Mouse (Mus musculus) gastrocnemius, adult 8-10 months (tissue): ENCODE data around the gene Sbk3. TPM values are rescaled to one million over a fixed set of nuclear protein-coding genes. Genes with fewer than 3 reads are reported as not detected.

Experiments used
- DNase-seq, 2 experiments: peaks; one replicate each; pipeline ENCODE4 v3.0.0; 2022; ENCODE audit warnings: low spot score in 2 of 2
- total RNA-seq, 4 experiments: library from RNA; stranded (reverse); gene quantifications; 2 replicates each; pipeline ENCODE4 v1.2.4; 2022

The Sbk3 gene
- total RNA-seq, 4 experiments from 2014 or later, result 0.58 to 1.6 (median 1.1) TPM

GRCm38 (mm10) chr7:4993347-4993998 lies 22.5 kb upstream of the Sbk3 start:
- DNase-seq, result no peak

DNA sequence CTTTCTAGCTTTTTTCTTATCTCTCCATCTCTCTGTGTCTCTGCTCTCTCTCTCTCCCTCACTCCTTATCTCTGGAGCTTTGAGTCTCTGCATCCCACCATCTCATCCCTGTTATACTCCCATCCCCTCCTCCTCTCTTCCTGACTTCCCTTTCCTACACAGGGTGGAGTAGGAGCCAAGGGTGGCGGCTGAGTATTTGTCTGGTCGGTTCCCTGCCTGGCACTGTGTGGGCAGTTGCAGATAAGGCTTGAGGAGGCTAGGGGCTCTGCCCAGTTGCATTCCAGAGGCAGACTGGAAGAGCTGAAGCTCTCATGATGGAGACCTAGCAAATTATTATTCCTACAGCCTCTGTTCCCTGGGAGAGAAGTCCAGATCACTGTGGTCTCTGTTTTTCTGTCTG lies 17.3 kb upstream of the Sbk3 start:
- no peak for DNase-seq

DNA sequence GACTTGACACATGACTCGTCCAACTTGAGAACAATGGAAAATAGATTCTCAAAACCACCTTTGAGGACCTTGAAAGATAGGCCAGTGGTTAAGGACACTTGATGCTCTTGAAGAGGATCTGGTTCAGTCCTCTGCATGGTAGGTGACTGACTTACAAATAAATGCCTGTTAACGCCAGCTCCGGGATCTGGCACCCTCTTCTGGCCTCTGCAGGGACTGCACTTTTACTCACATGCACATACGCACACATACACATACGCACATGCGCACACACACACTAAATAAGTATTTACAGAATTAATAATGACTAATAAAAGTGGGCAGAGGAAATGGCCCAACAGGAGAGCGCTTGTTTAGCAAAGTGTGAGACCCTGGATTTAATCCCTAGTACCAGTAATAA lies 5.9 kb upstream of the Sbk3 start:
- DNase-seq, result no peak

DNA sequence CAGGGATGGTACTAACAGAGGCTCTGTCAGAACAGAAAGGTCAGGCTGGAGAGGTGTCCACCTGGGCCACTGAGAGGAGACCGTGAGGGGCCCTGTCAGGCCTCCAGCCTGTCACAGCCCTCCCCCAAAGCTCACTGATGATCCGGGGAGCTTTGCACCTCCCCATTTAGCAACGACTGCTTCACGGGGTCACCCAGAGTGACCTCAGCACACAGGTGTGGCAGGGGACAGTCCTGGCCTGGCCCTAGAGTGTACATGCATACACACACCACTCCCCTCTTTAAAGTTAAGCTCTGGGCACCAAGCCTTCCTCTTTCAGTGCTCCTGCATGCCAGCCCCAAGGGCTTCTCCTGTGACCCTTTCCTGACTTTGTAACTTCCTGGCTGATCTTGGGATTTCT lies 4.5 kb upstream of the Sbk3 start:
- no peak for DNase-seq

GRCm38 (mm10) chr7:4972321-4973047 lies 1.5 kb upstream of the Sbk3 start:
- DNase-seq, result peak; percentile 80 to 85

DNA sequence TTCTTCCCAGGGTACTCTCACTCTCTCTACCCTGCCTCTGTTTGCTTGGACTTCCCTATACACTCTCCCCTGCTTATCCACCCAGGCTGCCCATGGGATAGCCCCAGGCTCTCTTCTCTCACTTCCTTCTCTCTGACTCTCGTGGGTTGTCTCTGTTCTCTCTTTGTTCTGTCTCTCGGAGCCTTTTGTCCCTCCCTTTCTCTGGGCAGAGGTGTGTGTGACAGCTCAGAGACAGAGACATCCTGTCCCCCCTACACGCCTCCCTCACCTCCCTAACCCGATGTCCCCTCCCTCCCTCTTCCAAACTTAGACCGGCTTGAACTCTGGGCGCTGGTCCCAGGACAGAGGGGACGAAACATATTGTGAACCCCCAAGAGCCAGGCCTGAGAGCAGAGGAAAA lies 742 bp upstream of the Sbk3 start:
- no peak for DNase-seq

GRCm38 (mm10) chr7:4964988-4965387 lies 6.0 kb downstream of the Sbk3 start:
- no peak for DNase-seq

DNA sequence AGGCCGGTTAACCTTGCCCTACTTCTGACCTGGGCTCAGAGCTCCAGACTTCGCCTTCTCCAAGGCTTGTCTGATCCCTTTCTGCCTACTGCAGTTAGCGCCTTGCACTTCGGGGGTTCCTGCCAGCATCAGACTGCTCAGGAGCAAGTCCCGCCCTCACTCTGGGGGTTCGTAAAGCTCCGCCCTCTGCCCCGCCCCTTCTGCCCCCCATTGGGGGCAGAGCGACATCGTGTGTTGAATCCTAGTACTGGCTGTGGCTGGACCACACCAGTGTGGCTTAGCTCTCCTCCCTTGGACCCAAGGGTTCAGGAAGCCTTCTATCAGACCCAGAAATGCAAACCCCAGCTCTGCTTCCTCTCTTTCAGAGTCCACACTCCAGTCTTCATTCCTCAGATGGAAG lies 6.7 kb downstream of the Sbk3 start, which contains the start of gene Sbk2:
Gene Sbk2, minus strand, starts transcription at position 135 of the 400 bp plus-strand sequence.
- peak; percentile 84 to 85 for DNase-seq

- DNase-seq, result no peak
These were observed 7.4 kb downstream of the Sbk3 start for GRCm38 (mm10) chr7:4963527-4963926.

DNA sequence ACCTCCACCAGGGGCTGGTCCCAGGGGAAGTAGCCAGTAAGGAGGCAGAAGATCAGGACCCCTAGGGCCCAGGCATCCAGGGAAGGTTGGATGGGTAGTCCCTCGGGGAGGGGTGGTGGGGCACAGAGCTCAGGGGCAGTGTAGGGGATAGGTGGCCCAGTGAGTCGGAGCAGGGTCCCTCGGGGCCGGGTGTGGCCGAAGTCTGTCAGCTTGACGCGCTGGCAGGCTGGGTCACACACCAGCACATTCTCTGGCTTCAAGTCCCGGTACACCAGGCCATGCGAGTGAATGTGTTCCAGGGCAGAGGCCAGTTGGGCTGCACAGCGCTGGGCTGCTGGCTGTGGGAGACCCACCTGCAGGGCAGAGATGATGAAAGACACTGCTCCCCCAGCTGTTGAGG lies 13.6 kb downstream of the Sbk3 start:
- DNase-seq, result no peak

DNA sequence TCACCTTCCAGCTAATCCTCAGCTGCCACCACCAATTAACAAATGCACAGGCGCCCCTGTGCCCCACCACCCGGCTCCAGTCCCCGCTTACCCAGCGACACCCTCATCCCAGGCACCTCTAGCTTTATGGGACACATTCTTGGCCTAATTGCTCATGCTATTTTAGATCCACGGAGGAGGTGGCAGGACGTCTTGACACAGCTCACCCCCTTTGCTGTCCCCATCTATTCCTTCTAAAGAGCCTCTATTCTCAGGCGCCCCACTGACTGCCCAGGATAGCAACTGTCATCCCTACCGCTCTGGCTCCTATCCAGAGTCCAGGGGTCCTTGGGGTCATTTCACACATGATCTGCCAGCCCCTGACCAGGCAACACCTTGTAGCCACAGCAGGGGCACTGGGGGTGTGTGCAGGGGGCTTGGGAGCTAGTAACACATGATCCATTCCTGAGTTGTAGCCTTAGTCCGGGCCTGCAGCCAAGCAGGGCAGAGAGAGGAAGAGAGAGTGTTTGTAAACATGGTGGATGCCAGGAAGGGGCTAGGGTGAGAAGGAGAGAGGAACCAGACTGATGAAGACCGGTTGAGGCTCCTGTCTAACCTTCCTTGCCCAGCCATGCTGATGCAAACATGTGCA lies 17.0 kb downstream of the Sbk3 start:
- peak in 1 of 2 experiments; percentile 33 for DNase-seq

GRCm38 (mm10) chr7:4950561-4951342 lies 20.2 kb downstream of the Sbk3 start:
- no peak for DNase-seq

GRCm38 (mm10) chr7:4948386-4948785 lies 22.6 kb downstream of the Sbk3 start:
- no peak for DNase-seq

DNA sequence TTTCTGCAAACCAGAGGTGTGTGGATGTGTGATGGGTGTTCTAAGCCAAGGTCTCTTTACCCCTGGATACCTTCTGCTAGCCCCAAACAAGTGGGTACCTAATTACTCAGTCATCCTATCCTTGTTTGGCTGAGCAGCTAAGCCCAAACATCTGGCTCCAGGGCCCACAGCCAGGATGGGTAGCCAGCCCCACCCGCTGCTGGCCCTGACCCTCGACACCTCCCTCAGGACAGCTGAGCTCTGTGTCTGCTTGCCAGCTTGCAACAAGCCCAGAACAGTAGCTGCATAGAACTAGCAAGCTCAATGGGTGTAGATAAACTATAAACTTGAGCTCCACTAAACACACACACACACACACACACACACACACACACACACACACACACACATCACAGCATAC lies 23.1 kb downstream of the Sbk3 start:
- DNase-seq, result peak; percentile 75 to 85

DNA sequence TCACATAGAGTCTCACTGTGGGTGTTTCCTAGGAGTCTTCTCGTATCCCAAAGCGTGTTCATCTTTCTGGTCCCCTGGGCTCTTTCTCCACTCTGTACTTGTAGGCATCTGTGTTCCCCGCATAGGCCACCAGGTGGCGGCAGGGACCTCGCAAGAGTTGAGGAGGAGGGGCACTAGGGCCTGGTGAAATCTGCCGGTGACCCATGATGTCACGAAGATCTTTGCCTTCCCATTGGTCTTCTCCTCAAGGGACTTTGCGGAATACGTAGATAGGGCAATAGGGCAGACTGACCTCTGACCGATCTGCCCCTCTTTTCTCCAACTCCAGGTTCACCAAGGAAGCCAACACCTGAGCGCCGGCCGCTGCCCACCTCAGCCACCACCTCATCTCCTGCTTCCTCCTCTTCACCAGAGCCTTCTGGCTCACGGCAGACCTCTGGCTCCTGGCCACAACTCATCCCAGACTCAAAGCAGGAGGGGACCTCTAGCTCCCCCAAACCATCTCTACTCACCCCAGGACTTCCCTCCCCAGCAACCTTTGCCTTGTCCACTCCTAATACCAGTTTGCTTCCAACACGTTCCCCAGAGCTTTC lies 27.6 kb downstream of the Sbk3 start:
- DNase-seq, result peak; percentile 90 to 95

- no peak for DNase-seq
These were observed 28.3 kb downstream of the Sbk3 start for GRCm38 (mm10) chr7:4942673-4943072.

DNA sequence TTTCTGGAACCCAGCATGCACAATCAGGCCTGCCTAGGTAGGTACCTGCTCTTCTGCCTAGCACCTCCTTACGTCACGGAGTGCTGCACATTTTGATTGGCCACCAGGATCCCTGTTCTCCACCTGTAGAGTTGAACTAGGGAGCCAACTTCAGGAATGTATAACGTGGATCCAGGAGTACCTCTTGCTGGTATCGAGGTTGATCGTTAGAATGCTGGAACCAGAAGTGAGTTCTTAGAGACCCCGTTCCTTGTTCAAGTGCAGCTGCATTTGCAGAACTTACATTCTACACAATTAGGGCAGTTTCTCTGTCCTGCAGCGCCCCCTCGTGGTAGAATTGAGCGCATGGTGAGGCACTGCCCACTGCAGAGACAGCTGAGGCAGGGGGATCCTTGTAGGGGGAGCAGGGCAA lies 30.9 kb downstream of the Sbk3 start:
- peak; percentile 61 to 66 for DNase-seq

DNA sequence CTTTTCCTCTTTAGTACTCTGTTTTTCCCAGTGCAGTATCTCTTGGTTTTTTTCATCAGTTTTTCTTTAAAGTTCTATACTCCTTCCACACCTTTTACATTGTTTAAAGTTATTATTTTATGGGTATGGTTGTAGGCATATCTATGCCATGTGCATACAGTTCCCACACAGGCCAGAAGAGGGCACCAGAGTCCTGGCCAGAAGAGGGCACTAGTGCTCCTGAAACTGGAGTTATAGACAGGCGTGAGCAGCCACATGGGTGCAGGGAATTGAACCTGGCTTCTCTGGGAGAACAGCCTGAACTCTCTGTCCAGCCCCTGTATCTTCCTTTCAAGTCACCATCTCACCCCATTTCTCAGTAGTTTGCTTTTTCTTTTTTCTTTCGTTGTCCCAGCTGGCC lies 32.5 kb downstream of the Sbk3 start:
- peak; percentile 55 to 58 for DNase-seq

DNA sequence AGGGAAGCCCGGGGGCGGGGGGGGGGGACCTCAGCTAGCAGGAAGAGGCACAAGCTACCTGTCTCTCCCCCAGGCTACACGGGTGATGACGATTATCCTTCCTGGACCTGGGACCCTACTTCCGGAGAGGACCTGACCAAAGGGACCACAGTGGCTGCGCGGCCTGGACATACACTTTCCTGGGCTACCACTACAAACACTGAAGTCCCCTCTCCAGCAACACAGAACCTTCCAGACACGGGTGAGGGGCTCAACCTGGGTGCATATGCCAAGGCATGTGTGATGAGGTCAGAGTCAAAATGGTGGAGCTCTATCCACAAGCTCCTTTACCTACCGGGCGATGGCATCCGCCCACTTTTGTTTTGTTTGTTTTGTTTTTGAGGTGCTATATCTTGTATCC lies 33.6 kb downstream of the Sbk3 start:
- no peak for DNase-seq

DNA sequence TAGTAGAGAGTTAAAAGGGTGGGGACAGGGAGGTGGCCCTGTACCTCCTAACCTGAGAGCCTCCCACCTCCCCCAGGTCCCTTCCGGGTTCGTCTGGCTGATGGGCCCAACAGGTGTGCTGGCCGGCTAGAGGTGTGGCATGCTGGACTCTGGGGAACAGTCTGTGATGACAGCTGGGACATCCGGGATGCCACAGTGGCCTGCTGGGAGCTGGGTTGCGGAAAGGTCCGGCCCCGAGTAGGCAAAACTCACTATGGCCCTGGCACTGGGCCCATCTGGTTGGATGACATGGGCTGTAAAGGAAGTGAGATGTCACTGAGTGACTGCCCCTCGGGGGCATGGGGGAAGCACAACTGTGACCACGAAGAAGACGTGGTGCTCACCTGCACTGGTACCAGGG lies 34.1 kb downstream of the Sbk3 start:
- no peak for DNase-seq

DNA sequence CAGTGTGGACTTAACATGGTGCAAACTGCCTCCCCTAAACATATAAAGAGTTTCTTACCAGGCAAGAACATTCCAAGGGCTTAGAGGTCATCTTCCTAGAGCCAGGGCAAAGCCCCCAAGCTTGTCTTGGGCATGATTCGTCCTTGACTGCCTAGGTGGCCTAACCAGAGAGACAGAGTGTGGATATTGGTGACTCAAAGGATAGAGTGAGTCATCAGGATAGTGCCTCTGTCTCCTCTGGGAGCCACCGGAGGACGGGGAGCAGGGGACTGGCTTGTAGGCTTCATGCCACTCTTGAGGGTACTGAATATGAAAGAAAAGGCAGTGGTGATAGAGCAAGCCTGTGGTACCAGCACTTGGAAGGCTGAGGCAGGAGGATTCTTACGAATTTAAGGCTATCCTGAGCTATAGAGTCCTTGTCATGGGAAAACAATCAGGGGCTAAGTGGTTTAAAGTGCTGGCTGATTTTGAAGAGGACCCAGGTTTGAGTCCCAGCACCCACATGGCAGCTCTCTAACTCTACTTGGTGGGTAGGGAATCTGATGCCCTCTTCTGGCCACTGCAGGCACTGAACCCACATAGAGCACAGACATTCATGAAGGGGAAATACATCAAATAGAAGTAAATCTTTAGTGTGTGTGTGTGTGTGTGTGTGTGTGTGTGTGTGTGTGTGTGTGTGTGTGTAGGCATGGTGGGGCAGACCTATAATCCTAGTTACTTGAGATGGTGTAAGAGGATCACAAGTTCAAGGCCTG lies 36.6 kb downstream of the Sbk3 start:
- DNase-seq, result no peak
